Mouse (Mus musculus) ES-E14 (cell line): Measurements from ENCODE around the gene Sult1e1.

Source experiments
- HCFC1 ChIP-seq: IDR thresholded peaks from 2 replicates; pipeline ENCODE4 v1.6.1; 2012; ENCODE audit warnings: low read length, inconsistent platforms, borderline replicate concordance; ENCODE audit not compliant: insufficient read depth
- MAFK ChIP-seq: IDR thresholded peaks from 2 replicates; pipeline ENCODE4 v1.6.1; 2014; ENCODE audit warnings: mild to moderate bottlenecking, low read depth, low read length, inconsistent platforms; ENCODE audit not compliant: insufficient read depth
- ZC3H11A ChIP-seq: IDR thresholded peaks from 2 replicates; pipeline ENCODE4 v1.6.1; 2012; ENCODE audit warnings: low read depth, mild to moderate bottlenecking, inconsistent platforms, low read length, borderline replicate concordance
- ZNF384 ChIP-seq: IDR thresholded peaks from 2 replicates; pipeline ENCODE4 v1.6.1; 2012; ENCODE audit warnings: low read depth, low read length, inconsistent platforms

GRCm38 (mm10) chr5:87550935-87551334, 40.5 kb downstream of the Sult1e1 start:
- TF ChIP-seq MAFK (no peak), ZC3H11A (peak; percentile 15; the same call in 1 of the 2 replicates), ZNF384 (no peak), HCFC1 (no peak)
